Mouse (Mus musculus): ENCODE measurements around the gene Chst15. TPM values are rescaled to one million over a fixed set of nuclear protein-coding genes. Genes with fewer than 3 reads are reported as not detected.

The Chst15 gene
- polyA plus RNA-seq (2014; fragmentation: Nextera tagmentation; extraction: Ambion mirVana), result 25.5 and 28.3 TPM in 2 replicates

- Histone ChIP-seq H3K36me3 (ENCODE audit: control insufficient read depth, insufficient read depth, low read length) (no peaks in the 10 kb centered on the region), H3K4me1 (replicated peaks; ENCODE audit: control insufficient read depth, insufficient read depth, low read length) (peaks cover 10% of the 10 kb centered on the region; the same call in 1 of the 2 replicates), H3K27me3 (ENCODE audit: control insufficient read depth, insufficient read depth, low read length) (no peaks in the 10 kb centered on the region), H3K4me2 (replicated peaks; ENCODE audit: low read depth, low read length) (peak within 1 kb of the TSS; percentile 81), H3K9me3 (ENCODE audit: control insufficient read depth, low read length) (no peaks in the 10 kb centered on the region), H3K27ac (ENCODE audit: low read depth, low read length) (peak within 1 kb of the TSS; percentile 91), H3K9ac (ENCODE audit: low read depth, low read length) (peak within 1 kb of the TSS; percentile 94), H3K4me3 (ENCODE audit: low read depth, low read length) (peak within 1 kb of the TSS; percentile 76)
- under 1% methylated on average over 34 of the region's 34 CpGs for WGBS
- ATAC-seq (ENCODE audit: low FRiP score) (peak; percentile 68), DNase-seq (ENCODE audit: low spot score) (peak; percentile 84)
These were observed at the start of gene Chst15 for GRCm38 (mm10) chr7:132317036-132317541. Gene Chst15 (minus strand): TSS chr7:132317228.

GRCm38 (mm10) chr7:132365703-132366384 lies 48.8 kb upstream of the Chst15 start:
- ATAC-seq (ENCODE audit: low FRiP score) (no peak), DNase-seq (ENCODE audit: low spot score) (no peak)
- H3K36me3 ChIP-seq (ENCODE audit: control insufficient read depth, insufficient read depth, low read length), result no peaks in the 10 kb centered on the region
- H3K27me3 ChIP-seq (ENCODE audit: control insufficient read depth, insufficient read depth, low read length), result no peaks in the 10 kb centered on the region
- H3K9me3 ChIP-seq (ENCODE audit: control insufficient read depth, low read length), result no peaks in the 10 kb centered on the region
- H3K9ac ChIP-seq (ENCODE audit: low read depth, low read length), result no peak overlapping the region
- 84% methylated on average over 5 of the region's 5 CpGs for WGBS
- H3K4me1 ChIP-seq (replicated peaks; ENCODE audit: control insufficient read depth, insufficient read depth, low read length), result no peaks in the 10 kb centered on the region
- no peak overlapping the region for H3K27ac ChIP-seq (ENCODE audit: low read depth, low read length)
- no peak overlapping the region for H3K4me3 ChIP-seq (ENCODE audit: low read depth, low read length)
- H3K4me2 ChIP-seq (replicated peaks; ENCODE audit: low read depth, low read length), result no peak overlapping the region

DNA sequence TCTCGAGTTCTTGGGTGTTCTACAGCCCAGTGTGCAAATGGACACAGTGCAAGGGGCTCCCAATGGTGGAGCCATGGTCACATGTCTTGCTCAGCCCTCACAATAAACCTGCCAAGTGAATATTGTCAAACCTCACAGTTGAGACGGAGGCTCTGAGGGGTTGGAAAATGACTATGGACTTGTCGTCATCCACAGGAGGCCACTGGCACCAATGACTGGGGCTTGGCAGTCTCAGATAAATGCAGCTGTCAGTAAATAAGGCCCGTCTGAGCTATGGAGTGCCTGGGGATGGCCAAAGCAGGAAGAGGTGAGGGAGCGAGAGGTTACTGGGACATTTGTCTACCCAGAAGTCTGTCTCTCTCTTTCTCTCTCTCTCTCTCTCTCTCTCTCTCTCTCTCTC lies 48.1 kb upstream of the Chst15 start:
- no peak for DNase-seq (ENCODE audit: low spot score)
- WGBS, result 89% methylated on average over 5 of the region's 5 CpGs
- no peaks in the 10 kb centered on the region for H3K36me3 ChIP-seq (ENCODE audit: control insufficient read depth, insufficient read depth, low read length)
- H3K4me1 ChIP-seq (replicated peaks; ENCODE audit: control insufficient read depth, insufficient read depth, low read length), result no peaks in the 10 kb centered on the region
- no peak overlapping the region for H3K27ac ChIP-seq (ENCODE audit: low read depth, low read length)
- H3K4me3 ChIP-seq (ENCODE audit: low read depth, low read length), result no peak overlapping the region
- no peaks in the 10 kb centered on the region for H3K27me3 ChIP-seq (ENCODE audit: control insufficient read depth, insufficient read depth, low read length)
- H3K9me3 ChIP-seq (ENCODE audit: control insufficient read depth, low read length), result no peaks in the 10 kb centered on the region
- ATAC-seq (ENCODE audit: low FRiP score), result no peak
- no peak overlapping the region for H3K9ac ChIP-seq (ENCODE audit: low read depth, low read length)
- no peak overlapping the region for H3K4me2 ChIP-seq (replicated peaks; ENCODE audit: low read depth, low read length)

DNA sequence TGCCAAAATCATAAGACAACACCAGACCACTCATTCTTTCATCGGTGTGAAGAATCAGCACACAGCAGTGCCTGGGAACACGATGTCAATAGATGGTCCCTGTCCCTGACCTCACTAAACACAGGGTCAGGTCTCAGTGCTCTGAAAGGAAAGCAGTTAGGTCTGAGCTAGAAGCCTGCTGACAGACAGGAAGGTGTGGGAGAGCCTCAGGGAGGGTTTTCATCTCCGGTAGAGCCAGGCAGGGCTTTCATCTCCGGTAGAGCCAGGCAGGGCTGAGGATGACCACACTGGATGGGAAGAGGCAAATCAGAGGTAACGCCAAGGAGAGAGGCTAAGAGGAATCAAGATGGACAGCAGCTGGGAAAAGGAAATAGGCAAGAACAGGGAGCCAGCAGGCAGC lies 47.5 kb upstream of the Chst15 start:
- ATAC-seq (ENCODE audit: low FRiP score), result no peak
- Histone ChIP-seq H3K27me3 (ENCODE audit: control insufficient read depth, insufficient read depth, low read length) (no peaks in the 10 kb centered on the region), H3K36me3 (ENCODE audit: control insufficient read depth, insufficient read depth, low read length) (no peaks in the 10 kb centered on the region), H3K9me3 (ENCODE audit: control insufficient read depth, low read length) (no peaks in the 10 kb centered on the region), H3K9ac (ENCODE audit: low read depth, low read length) (no peak overlapping the region), H3K4me2 (replicated peaks; ENCODE audit: low read depth, low read length) (no peak overlapping the region), H3K4me3 (ENCODE audit: low read depth, low read length) (no peak overlapping the region), H3K4me1 (replicated peaks; ENCODE audit: control insufficient read depth, insufficient read depth, low read length) (no peaks in the 10 kb centered on the region), H3K27ac (ENCODE audit: low read depth, low read length) (no peak overlapping the region)
- 61% methylated on average over 5 of the region's 5 CpGs for WGBS
- no peak for DNase-seq (ENCODE audit: low spot score)

DNA sequence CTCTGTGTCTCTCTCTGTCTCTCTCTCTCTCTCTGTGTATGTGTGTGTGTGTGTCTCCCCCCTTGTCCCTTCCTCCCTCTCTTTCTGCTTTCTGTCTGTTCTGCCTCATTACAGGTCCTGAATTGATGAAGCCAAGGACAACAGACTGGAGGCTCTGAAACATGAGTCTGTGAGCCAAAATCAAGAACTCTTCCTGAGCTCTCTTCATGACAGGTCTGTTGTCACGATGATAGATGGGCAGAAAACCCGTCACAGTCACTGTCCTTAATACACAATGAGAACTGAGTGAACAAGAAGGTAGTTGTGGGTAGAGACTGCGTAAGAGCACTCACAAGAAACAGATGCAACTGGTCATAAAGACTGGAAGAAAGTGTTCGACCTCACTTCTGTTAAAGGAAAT lies 43.3 kb upstream of the Chst15 start:
- Histone ChIP-seq H3K4me1 (replicated peaks; ENCODE audit: control insufficient read depth, insufficient read depth, low read length) (0 out of 2 replicates have a peak, but pooled peaks cover 2% of the 10 kb centered on the region), H3K9me3 (ENCODE audit: control insufficient read depth, low read length) (no peaks in the 10 kb centered on the region), H3K36me3 (ENCODE audit: control insufficient read depth, insufficient read depth, low read length) (no peaks in the 10 kb centered on the region), H3K4me2 (replicated peaks; ENCODE audit: low read depth, low read length) (no peak overlapping the region), H3K27ac (ENCODE audit: low read depth, low read length) (no peak overlapping the region), H3K4me3 (ENCODE audit: low read depth, low read length) (no peak overlapping the region), H3K9ac (ENCODE audit: low read depth, low read length) (no peak overlapping the region), H3K27me3 (ENCODE audit: control insufficient read depth, insufficient read depth, low read length) (no peaks in the 10 kb centered on the region)
- DNase-seq (ENCODE audit: low spot score) (no peak), ATAC-seq (ENCODE audit: low FRiP score) (no peak)
- 71% methylated on average over 4 of the region's 4 CpGs for WGBS

- H3K9ac ChIP-seq (ENCODE audit: low read depth, low read length), result no peak overlapping the region
- no peak overlapping the region for H3K27ac ChIP-seq (ENCODE audit: low read depth, low read length)
- no peaks in the 10 kb centered on the region for H3K27me3 ChIP-seq (ENCODE audit: control insufficient read depth, insufficient read depth, low read length)
- WGBS, result 61% methylated on average over 4 of the region's 4 CpGs
- H3K36me3 ChIP-seq (ENCODE audit: control insufficient read depth, insufficient read depth, low read length), result no peaks in the 10 kb centered on the region
- no peak for DNase-seq (ENCODE audit: low spot score)
- ATAC-seq (ENCODE audit: low FRiP score), result no peak
- no peak overlapping the region for H3K4me2 ChIP-seq (replicated peaks; ENCODE audit: low read depth, low read length)
- H3K9me3 ChIP-seq (ENCODE audit: control insufficient read depth, low read length), result no peaks in the 10 kb centered on the region
- H3K4me3 ChIP-seq (ENCODE audit: low read depth, low read length), result no peak overlapping the region
- 0 out of 2 replicates have a peak, but pooled peaks cover 2% of the 10 kb centered on the region for H3K4me1 ChIP-seq (replicated peaks; ENCODE audit: control insufficient read depth, insufficient read depth, low read length)
These were observed 41.7 kb upstream of the Chst15 start for GRCm38 (mm10) chr7:132358709-132359108.

GRCm38 (mm10) chr7:132358250-132358649 lies 41.2 kb upstream of the Chst15 start:
- 48% methylated on average over 3 of the region's 3 CpGs for WGBS

DNA sequence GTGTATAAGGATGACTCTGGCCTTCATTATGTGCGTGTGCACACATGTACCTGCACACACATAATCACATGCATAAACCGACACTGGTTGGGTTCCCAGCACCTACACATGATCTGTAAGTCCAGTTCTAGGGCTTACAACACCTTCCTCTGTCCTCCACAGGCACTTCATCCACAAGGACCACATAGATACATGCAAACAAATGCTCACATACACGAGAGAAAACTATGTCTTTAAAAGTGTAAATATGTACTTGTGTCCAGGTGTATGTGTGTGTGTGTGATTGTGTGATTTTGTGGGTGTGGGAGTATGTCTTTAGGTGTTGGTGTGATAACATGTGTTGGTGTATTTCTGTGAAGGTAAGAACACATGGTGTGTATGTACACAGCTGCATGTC lies 40.8 kb upstream of the Chst15 start:
- Histone ChIP-seq H3K9me3 (ENCODE audit: control insufficient read depth, low read length) (no peaks in the 10 kb centered on the region), H3K4me3 (ENCODE audit: low read depth, low read length) (no peak overlapping the region), H3K27ac (ENCODE audit: low read depth, low read length) (no peak overlapping the region), H3K4me1 (replicated peaks; ENCODE audit: control insufficient read depth, insufficient read depth, low read length) (0 out of 2 replicates have a peak, but pooled peaks cover 2% of the 10 kb centered on the region), H3K27me3 (ENCODE audit: control insufficient read depth, insufficient read depth, low read length) (no peaks in the 10 kb centered on the region), H3K9ac (ENCODE audit: low read depth, low read length) (no peak overlapping the region), H3K36me3 (ENCODE audit: control insufficient read depth, insufficient read depth, low read length) (no peaks in the 10 kb centered on the region), H3K4me2 (replicated peaks; ENCODE audit: low read depth, low read length) (no peak overlapping the region)
- WGBS, result 91% methylated on average over 3 of the region's 3 CpGs
- no peak for ATAC-seq (ENCODE audit: low FRiP score)
- no peak for DNase-seq (ENCODE audit: low spot score)

More at GRCm38 (mm10) chr7:132358250-132358649, 41.2 kb upstream of the Chst15 start:
- ATAC-seq (ENCODE audit: low FRiP score) (no peak), DNase-seq (ENCODE audit: low spot score) (no peak)
- Histone ChIP-seq H3K36me3 (ENCODE audit: control insufficient read depth, insufficient read depth, low read length) (no peaks in the 10 kb centered on the region), H3K4me3 (ENCODE audit: low read depth, low read length) (no peak overlapping the region), H3K27me3 (ENCODE audit: control insufficient read depth, insufficient read depth, low read length) (no peaks in the 10 kb centered on the region), H3K9ac (ENCODE audit: low read depth, low read length) (no peak overlapping the region), H3K27ac (ENCODE audit: low read depth, low read length) (no peak overlapping the region), H3K4me2 (replicated peaks; ENCODE audit: low read depth, low read length) (no peak overlapping the region), H3K9me3 (ENCODE audit: control insufficient read depth, low read length) (no peaks in the 10 kb centered on the region), H3K4me1 (replicated peaks; ENCODE audit: control insufficient read depth, insufficient read depth, low read length) (0 out of 2 replicates have a peak, but pooled peaks cover 2% of the 10 kb centered on the region)

All from hindbrain, embryonic 11.5 days (tissue).